Mouse (Mus musculus): ENCODE results near the gene Il6st. TPM values are rescaled to one million over a fixed set of nuclear protein-coding genes. Genes with fewer than 3 reads are reported as not detected.

The Il6st gene
- polyA plus RNA-seq, 1 experiment from 2014 or later, result 24.8 TPM

DNA sequence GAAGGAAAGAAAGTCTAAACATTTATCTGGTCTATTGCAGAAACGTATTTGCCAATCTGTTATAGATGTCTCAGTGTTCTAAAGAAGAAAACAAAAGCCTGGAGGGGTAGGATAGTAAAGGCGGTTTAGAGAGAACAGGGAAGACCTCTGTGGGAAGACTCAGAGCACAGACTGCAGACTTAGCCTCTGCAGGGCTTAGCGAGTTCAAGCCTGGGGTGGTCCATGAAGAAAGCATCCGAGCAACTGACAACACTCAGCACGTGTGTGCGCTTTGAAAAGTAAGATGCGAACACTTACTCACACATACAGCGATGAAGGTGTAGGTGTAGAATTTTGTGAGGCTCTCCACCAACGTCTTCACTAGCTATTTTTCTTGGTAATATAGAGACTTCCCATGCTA lies 7.3 kb downstream of the Il6st start:
- H3K4me2 ChIP-seq, result no peak overlapping the region
- H3K9ac ChIP-seq, result no peak overlapping the region
- no peaks in the 10 kb centered on the region for H3K27me3 ChIP-seq
- 0 out of 2 replicates have a peak, but pooled peaks cover 3% of the 10 kb centered on the region for H3K4me1 ChIP-seq (replicated peaks)
- no peak overlapping the region for H3K4me3 ChIP-seq
- no peak for ATAC-seq (ENCODE audit: low FRiP score, low read depth)
- H3K36me3 ChIP-seq, result peaks cover 6% of the 10 kb centered on the region
- H3K9me3 ChIP-seq, result no peaks in the 10 kb centered on the region
- no peak overlapping the region for H3K27ac ChIP-seq (replicated peaks)
- 89% methylated on average over 9 of the region's 9 CpGs for WGBS

DNA sequence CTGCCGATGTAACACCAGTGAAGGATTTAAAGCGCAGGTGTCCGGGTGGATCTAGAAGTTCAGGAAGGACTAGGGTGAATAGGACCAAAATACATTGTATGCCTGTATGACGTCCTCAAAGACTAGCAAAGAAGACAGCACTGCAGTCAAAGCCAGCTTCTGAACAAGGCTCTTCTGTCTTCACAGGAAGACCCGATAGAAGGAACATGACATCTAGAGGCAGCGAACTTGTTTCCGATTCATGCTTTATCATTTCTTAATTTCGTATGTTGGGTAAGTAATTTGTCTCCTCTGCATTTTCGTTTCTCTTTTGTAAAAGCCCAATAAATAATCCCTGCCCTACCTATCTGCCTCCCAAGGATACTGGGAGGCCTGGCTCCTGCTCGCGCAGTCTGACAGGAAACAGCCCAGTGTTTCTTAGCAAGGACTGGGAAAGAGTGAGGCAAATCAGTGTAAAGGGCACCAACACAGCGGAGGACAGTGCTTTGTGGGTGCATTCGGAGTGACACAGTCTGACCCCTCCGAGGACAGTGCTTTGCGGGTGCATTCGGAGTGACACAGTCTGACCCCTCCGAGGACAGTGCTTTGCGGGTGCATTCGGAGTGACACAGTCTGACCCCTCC lies 8.6 kb downstream of the Il6st start:
- 89% methylated on average over 19 of the region's 19 CpGs for WGBS
- Histone ChIP-seq H3K27me3 (no peaks in the 10 kb centered on the region), H3K4me3 (no peak overlapping the region), H3K9me3 (no peaks in the 10 kb centered on the region), H3K27ac (replicated peaks) (no peak overlapping the region), H3K4me1 (replicated peaks) (no peaks in the 10 kb centered on the region), H3K4me2 (no peak overlapping the region), H3K9ac (no peak overlapping the region), H3K36me3 (peaks cover 8% of the 10 kb centered on the region)
- ATAC-seq (ENCODE audit: low FRiP score, low read depth), result no peak

DNA sequence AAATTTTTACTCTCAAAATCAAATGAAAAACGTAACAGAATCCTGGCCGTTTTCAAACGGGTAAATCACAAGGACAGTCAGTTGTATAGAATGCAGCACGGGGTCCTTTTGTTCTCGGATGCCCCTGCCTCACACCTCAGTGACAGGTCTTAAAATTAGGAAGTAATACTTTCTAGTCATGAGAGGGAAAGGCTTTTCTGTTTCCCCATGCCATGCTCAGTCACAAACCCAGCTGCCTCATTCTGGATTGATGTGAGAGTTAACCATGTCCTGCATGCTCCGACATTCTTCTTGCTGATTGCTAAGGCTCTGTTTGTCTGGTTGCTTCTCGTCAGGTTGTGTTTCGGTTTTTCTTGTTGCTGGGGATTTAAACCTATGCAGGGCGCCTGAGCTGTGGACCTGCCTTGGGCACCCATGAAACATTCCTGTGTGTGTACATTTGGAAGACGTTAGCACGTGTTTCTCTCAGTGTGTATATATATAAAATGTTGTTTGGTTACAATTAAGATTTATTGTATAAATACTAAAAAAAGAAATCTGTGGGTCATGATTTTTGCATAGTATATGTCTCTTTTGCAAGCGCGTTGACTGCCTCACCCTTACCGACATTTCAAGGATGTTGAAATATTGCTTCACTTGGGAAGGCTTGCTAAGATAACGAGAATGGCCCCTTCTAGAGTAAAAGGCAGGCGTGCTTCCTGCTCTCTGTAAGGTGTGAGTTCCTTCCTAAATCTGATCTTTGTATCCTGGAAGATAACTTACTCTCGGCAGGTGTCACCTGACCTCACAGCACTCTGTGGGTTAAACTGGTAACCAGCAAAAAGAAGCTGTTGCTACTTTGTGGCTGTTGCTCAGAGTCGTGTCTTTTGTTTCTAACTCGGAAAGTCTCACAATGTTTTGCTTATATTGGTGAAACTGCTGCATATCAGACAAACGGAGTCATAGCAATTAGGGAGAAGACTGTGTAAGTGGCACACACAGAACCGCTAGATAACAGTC lies 10.2 kb downstream of the Il6st start:
- WGBS, result 84% methylated on average over 21 of the region's 21 CpGs
- Histone ChIP-seq H3K36me3 (peaks cover 8% of the 10 kb centered on the region), H3K4me3 (no peak overlapping the region), H3K9me3 (no peaks in the 10 kb centered on the region), H3K9ac (no peak overlapping the region), H3K4me1 (replicated peaks) (no peaks in the 10 kb centered on the region), H3K27me3 (no peaks in the 10 kb centered on the region), H3K4me2 (no peak overlapping the region), H3K27ac (replicated peaks) (no peak overlapping the region)
- ATAC-seq (ENCODE audit: low FRiP score, low read depth), result no peak

DNA sequence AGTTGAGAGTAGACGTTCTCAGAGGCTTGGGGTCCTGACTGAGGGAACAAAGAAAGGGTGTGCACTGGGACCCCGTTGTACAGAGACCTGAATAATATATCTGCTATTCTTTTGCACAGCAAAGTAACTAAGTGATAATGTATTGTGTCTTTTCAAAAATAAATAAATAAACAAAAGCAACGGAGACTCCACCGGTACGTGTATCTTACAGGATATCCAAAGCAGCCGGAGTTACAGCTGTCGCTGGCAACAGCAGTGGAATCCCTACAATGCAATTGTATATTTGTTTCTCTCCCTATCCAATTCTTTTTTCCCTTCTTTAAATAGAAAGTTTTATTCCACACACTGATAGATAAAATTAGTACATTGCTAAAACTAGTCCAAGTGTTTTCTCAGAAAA lies 15.2 kb downstream of the Il6st start:
- H3K27me3 ChIP-seq, result no peaks in the 10 kb centered on the region
- no peak overlapping the region for H3K9ac ChIP-seq
- no peak overlapping the region for H3K4me3 ChIP-seq
- WGBS, result 86% methylated on average over 7 of the region's 7 CpGs
- H3K9me3 ChIP-seq, result no peaks in the 10 kb centered on the region
- H3K27ac ChIP-seq (replicated peaks), result no peak overlapping the region
- H3K4me1 ChIP-seq (replicated peaks), result no peaks in the 10 kb centered on the region
- no peak overlapping the region for H3K4me2 ChIP-seq
- ATAC-seq (ENCODE audit: low FRiP score, low read depth), result no peak
- peaks cover 26% of the 10 kb centered on the region for H3K36me3 ChIP-seq

DNA sequence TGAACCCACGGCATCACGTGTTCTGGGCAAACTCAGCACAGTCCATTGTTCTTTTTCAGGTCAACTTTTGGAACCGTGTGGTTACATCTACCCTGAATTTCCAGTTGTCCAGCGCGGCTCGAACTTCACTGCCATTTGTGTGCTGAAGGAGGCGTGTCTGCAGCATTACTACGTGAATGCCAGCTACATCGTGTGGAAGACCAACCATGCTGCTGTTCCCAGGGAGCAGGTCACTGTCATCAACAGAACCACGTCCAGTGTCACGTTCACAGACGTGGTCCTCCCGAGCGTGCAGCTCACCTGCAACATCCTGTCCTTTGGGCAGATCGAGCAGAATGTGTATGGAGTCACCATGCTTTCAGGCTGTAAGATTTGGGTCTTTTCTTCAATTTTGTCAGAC lies 16.1 kb downstream of the Il6st start:
- Histone ChIP-seq H3K27me3 (no peaks in the 10 kb centered on the region), H3K4me3 (no peak overlapping the region), H3K27ac (replicated peaks) (no peak overlapping the region), H3K9me3 (no peaks in the 10 kb centered on the region), H3K36me3 (peaks cover 31% of the 10 kb centered on the region), H3K9ac (no peak overlapping the region), H3K4me1 (replicated peaks) (no peaks in the 10 kb centered on the region), H3K4me2 (no peak overlapping the region)
- ATAC-seq (ENCODE audit: low FRiP score, low read depth), result no peak
- 93% methylated on average over 15 of the region's 15 CpGs for WGBS

DNA sequence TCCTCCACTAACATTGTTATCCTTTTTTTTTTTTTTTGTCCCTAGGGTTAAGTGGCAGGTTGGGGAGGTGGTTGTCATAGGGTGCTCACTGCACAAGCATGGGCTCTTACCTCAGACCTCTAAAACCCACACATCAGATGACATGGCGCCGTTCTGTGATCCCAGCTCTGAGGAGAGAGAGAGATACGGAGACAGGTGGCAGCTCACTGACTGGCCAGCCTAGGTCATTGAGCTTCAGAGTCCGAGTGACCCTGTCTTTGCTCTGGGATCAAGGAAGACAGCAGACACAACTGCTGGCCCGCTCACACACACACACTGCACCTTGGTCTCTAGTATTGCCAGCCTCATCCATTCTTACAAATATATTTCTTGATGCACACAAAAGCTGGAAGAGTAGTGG lies 18.7 kb downstream of the Il6st start:
- ATAC-seq (ENCODE audit: low FRiP score, low read depth), result no peak
- Histone ChIP-seq H3K9me3 (no peaks in the 10 kb centered on the region), H3K36me3 (peaks cover 37% of the 10 kb centered on the region), H3K27ac (replicated peaks) (no peak overlapping the region), H3K4me3 (no peak overlapping the region), H3K4me2 (no peak overlapping the region), H3K27me3 (no peaks in the 10 kb centered on the region), H3K9ac (no peak overlapping the region), H3K4me1 (replicated peaks) (no peaks in the 10 kb centered on the region)
- WGBS, result 93% methylated on average over 5 of the region's 5 CpGs

DNA sequence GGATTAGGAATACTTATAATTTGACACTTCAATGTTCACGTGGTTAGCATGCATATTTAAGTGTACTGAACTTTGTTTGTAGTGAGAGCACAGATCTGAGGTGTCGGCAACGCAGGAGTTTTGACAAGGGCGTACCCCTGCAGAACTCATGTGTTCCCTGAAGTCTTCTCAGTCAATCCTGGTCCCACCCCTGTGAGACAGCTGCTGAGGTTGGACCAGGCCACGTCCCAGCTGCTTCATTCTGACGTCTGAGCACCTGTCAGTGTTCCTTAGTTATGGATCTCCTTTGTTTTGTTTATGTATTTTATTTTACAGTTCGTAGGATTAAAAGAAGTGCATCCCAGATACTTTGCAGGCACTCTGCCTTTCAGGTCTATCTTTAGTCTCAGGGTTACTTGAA lies 19.1 kb downstream of the Il6st start:
- Histone ChIP-seq H3K27ac (replicated peaks) (no peak overlapping the region), H3K9ac (no peak overlapping the region), H3K27me3 (no peaks in the 10 kb centered on the region), H3K36me3 (peaks cover 37% of the 10 kb centered on the region), H3K4me3 (no peak overlapping the region), H3K4me2 (no peak overlapping the region), H3K9me3 (no peaks in the 10 kb centered on the region), H3K4me1 (replicated peaks) (no peaks in the 10 kb centered on the region)
- WGBS, result 87% methylated on average over 7 of the region's 7 CpGs
- no peak for ATAC-seq (ENCODE audit: low FRiP score, low read depth)

DNA sequence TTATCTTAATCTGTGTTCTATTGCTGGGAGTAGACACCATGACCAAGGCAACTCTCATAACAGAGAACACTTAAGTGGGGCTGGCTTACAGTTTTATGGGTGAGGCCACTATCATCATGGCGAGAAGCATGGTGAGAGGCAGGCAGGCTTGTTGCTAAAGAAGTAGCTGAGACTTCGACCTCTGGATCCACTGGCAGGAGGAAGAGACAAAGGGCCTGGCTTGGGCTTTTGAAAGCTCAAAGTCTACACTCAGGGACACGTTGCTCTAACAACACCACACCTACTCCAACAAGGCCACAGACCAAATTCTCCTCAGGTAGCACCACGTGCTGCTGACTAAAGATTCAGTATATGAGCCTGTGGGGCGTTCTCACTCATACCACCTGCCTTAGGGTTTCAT lies 22.4 kb downstream of the Il6st start:
- peaks cover 47% of the 10 kb centered on the region for H3K36me3 ChIP-seq
- no peak overlapping the region for H3K9ac ChIP-seq
- no peaks in the 10 kb centered on the region for H3K27me3 ChIP-seq
- H3K4me1 ChIP-seq (replicated peaks), result no peaks in the 10 kb centered on the region
- no peak overlapping the region for H3K27ac ChIP-seq (replicated peaks)
- no peaks in the 10 kb centered on the region for H3K9me3 ChIP-seq
- over 99% methylated on average over 5 of the region's 5 CpGs for WGBS
- no peak for ATAC-seq (ENCODE audit: low FRiP score, low read depth)
- no peak overlapping the region for H3K4me3 ChIP-seq
- no peak overlapping the region for H3K4me2 ChIP-seq

DNA sequence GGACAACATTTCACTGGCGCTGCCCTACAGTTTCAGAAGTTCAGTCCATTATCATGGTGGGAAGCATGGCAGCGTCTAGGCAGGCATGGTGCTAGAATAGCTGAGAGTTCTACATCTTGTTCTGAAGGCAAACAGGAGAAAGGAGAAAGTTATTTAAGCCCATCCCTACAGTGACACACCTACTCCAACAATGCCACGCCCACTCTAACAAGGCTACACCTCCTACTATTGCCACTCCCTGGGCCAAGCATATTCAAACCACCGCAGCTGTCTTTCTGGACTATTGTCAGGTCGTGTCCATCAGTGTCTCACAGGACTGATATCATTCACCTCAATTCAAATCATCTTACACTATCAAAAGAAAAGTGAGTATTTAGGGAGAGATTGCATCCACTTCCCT lies 22.8 kb downstream of the Il6st start:
- Histone ChIP-seq H3K4me3 (no peak overlapping the region), H3K9me3 (no peaks in the 10 kb centered on the region), H3K36me3 (peaks cover 47% of the 10 kb centered on the region), H3K27me3 (no peaks in the 10 kb centered on the region), H3K9ac (no peak overlapping the region), H3K4me2 (no peak overlapping the region), H3K4me1 (replicated peaks) (no peaks in the 10 kb centered on the region), H3K27ac (replicated peaks) (no peak overlapping the region)
- 94% methylated on average over 5 of the region's 5 CpGs for WGBS
- no peak for ATAC-seq (ENCODE audit: low FRiP score, low read depth)

DNA sequence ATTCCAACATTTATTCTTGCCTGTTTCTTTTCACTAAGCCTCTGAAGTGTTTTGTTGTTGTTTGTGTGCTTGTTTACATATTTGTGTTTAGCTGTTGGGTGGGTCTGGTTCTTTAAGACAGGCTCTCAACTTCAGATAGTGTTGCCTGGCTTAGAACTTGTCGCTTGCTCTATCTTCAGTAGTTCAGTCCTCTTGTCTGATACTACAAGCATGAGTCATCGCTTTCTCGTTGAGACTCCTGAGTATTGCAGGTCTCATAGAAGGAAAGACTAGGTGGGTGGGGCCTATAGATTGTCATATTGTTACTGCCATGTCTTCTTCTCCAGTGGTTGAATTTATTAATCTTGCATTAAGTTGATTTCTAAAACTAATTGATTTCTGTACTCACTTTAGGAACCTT lies 26.2 kb downstream of the Il6st start:
- Histone ChIP-seq H3K27me3 (no peaks in the 10 kb centered on the region), H3K4me3 (no peak overlapping the region), H3K9ac (no peak overlapping the region), H3K27ac (replicated peaks) (no peak overlapping the region), H3K4me1 (replicated peaks) (no peaks in the 10 kb centered on the region), H3K4me2 (no peak overlapping the region), H3K36me3 (peaks cover 39% of the 10 kb centered on the region), H3K9me3 (no peaks in the 10 kb centered on the region)
- 97% methylated on average over 3 of the region's 3 CpGs for WGBS
- no peak for ATAC-seq (ENCODE audit: low FRiP score, low read depth)

DNA sequence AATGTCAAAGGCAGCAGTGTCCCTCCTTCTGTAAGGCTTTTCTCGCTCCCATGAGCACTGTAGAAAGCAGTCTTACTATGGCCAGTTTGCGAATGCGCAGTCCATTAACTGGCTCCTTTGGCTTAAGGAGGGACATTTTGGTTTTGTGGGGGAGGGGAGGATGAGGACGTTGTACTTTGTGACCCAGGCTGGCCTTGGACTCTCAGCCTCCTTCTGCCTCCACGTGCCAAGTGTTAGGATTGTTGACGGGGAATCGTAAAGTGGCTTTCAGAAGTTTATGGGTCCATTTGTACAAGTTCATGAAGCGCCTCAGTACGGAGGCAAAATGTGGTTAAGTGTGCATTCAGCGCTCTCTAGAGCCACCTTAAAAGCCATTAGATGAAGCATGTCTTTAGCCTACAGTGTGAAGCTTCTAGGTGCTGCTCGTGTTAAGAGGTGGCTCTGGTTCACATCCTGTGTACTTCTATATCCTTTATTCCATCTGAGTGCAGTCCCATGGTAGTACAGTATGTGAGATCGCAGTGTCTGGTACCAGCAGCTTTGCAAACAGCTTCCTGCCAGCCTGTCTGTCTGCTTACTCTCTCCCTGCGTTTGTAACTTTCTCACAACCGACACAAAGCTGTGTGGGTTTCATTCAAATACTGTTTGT lies 27.9 kb downstream of the Il6st start:
- Histone ChIP-seq H3K4me1 (replicated peaks) (no peaks in the 10 kb centered on the region), H3K9me3 (no peaks in the 10 kb centered on the region), H3K27me3 (no peaks in the 10 kb centered on the region), H3K4me3 (no peak overlapping the region), H3K36me3 (peaks cover 37% of the 10 kb centered on the region), H3K9ac (no peak overlapping the region), H3K4me2 (no peak overlapping the region), H3K27ac (replicated peaks) (no peak overlapping the region)
- 91% methylated on average over 14 of the region's 14 CpGs for WGBS
- ATAC-seq (ENCODE audit: low FRiP score, low read depth), result no peak

DNA sequence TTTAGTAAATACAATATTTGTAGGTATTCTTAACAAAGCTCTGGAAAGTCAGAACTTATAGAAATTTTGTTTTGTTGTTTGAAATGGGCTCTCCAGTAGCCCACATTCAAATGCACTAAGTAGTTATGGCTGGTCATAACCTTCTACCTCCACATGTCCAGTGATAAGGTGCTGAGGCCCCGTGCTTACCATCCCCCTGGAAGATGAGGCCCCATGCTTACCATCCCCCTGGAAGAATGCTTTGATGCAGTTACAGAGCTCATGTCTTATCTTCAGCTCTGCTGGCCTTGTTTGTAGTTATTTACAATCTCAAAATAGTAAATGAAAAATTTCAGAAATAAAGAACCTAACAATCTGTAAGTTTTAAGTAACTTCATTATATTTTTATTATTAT lies 28.4 kb downstream of the Il6st start:
- ATAC-seq (ENCODE audit: low FRiP score, low read depth), result no peak

More for the DNA sequence above, 28.4 kb downstream of the Il6st start:
- H3K4me1 ChIP-seq (replicated peaks), result no peaks in the 10 kb centered on the region
- peaks cover 40% of the 10 kb centered on the region for H3K36me3 ChIP-seq
- no peaks in the 10 kb centered on the region for H3K27me3 ChIP-seq
- no peak overlapping the region for H3K27ac ChIP-seq (replicated peaks)
- H3K4me3 ChIP-seq, result no peak overlapping the region
- H3K9me3 ChIP-seq, result no peaks in the 10 kb centered on the region
- no peak overlapping the region for H3K9ac ChIP-seq
- WGBS, result 91% methylated on average over 1 of the region's 1 CpGs
- H3K4me2 ChIP-seq, result no peak overlapping the region
